Mouse (Mus musculus): ENCODE measurements around the gene Alcam.

DNA sequence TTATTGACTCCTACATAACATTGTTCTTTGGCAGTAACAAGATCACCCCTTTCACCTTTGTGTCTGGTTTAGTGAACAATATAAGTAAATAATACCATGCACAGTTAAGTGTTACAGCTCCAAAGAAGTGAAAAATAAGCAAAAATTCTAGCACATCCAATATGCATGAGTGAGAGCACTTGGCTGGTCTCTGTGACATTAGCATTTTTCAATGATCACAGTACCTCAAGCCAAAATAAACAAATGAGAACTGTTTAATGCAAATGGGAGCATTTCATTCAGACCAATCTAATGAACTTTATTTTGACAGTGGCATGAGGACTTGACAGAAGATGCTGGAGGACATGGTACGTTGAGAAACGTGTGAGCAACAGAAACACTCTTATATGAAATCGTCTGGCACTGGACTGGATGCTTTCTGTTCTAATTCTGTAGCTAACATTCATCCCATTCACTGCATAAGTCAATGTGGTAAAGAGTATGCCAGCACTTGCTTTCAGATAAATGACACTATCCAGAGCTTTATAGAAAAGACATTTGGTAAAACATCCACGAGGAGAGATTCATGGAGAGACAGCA lies 45.0 kb upstream of the Alcam start:
- TF ChIP-seq CTCF (IDR thresholded peaks at IDR 0.05) = no peak
- no peak for TF ChIP-seq EP300 (IDR thresholded peaks at IDR 0.05)

All from lung, postnatal 0 days (tissue).